Mouse (Mus musculus) small intestine, adult 2 months (tissue): ENCODE measurements around the gene Unc119b.

ENCODE experiments used
- CTCF ChIP-seq: fragments of 200-500 bp; IDR thresholded peaks from 2 replicates; pipeline ENCODE4 v1.5.1; 2012; ENCODE audit warnings: low read depth, mild to moderate bottlenecking, control low read depth, inconsistent platforms, low read length, moderate library complexity, mixed read lengths; ENCODE audit not compliant: insufficient replicate concordance, insufficient read length; ENCODE audit errors: extremely low read depth
- POLR2A ChIP-seq: fragments of 200-500 bp; IDR thresholded peaks from 2 replicates; pipeline ENCODE4 v1.6.1; 2012; ENCODE audit warnings: low read depth, mild to moderate bottlenecking, control low read depth, inconsistent platforms, low read length, moderate library complexity

GRCm38 (mm10) chr5:115124690-115125089, 10.1 kb downstream of the Unc119b start:
- TF ChIP-seq CTCF (no peak), POLR2A (no peak)
